Mouse (Mus musculus) erythroid progenitor cell, adult 5-6 weeks (primary cell): Measurements from ENCODE around the gene Rasa1. TPM values are rescaled to one million over a fixed set of nuclear protein-coding genes. Genes with fewer than 3 reads are reported as not detected.

Experiments used
- total RNA-seq, 2 experiments: library from RNA; stranded (forward) in 1 of 2; stranded (reverse) in 1 of 2; fragments of 150-400 nt in 1 of 2; fragments of 186-747, 209-891 nt in 1 of 2; gene quantifications; 2 replicates each; pipeline versions ENCODE4 v1.2.3 to v1.2.4; 2015 to 2017; ENCODE audit warnings: low replicate concordance in 2 of 2

Rasa1 gene
- total RNA-seq, 2 experiments from 2014 or later: 41.8 to 44.9 TPM

Other genes with a start within 250 kb of the Rasa1 start
- 21.3 and 26.0 TPM in 2 replicates for gene Ccnh, start 99.7 kb downstream of the Rasa1 start, total RNA-seq (2015; ENCODE audit: low replicate concordance)
- 8.2 and 27.2 TPM in 2 replicates for gene Ccnh, start 99.7 kb downstream of the Rasa1 start, total RNA-seq (2017; ENCODE audit: low replicate concordance)